Mouse (Mus musculus) liver, embryonic 14.5 days (tissue): Measurements from ENCODE around the gene Rcc1l. TPM values are rescaled to one million over a fixed set of nuclear protein-coding genes. Genes with fewer than 3 reads are reported as not detected.

Experiments
- ATAC-seq: fragments of 200-750 bp; cut with Nextera tagmentation; 2 replicates; pipeline ENCODE4 v1.8.0; 2017; ENCODE audit warnings: moderate number of reproducible peaks, mild to moderate bottlenecking, moderate library complexity; ENCODE audit not compliant: insufficient read depth
- DNase-seq, 3 experiments: peaks; one replicate each; pipeline ENCODE4 v3.0.0-alpha.2; 2012 to 2013; ENCODE audit warnings: low read depth in 3 of 3, low spot score in 3 of 3
- H3K27ac ChIP-seq: fragments of 300-500 bp; sonication (generic); 2 replicates; pipeline ENCODE4 v1.5.1; 2014; ENCODE audit warnings: moderate library complexity, mild to moderate bottlenecking, control low read depth, inconsistent platforms
- H3K27me3 ChIP-seq: fragments of 300-500 bp; sonication (generic); 2 replicates; pipeline ENCODE4 v1.6.1; 2014; ENCODE audit warnings: mild to moderate bottlenecking, low read length, moderate library complexity; ENCODE audit not compliant: control insufficient read depth, insufficient read depth
- H3K36me3 ChIP-seq: fragments of 300-500 bp; sonication (generic); replicated peaks from 2 replicates; pipeline ENCODE4 v1.6.1; 2014; ENCODE audit warnings: low read depth; ENCODE audit not compliant: control insufficient read depth, insufficient read depth
- H3K4me1 ChIP-seq, 2 experiments: fragments of 200-500 bp in 1 of 2; fragments of 300-500 bp in 1 of 2; sonication (generic) in 1 of 2; replicated peaks; 2 replicates each; pipeline ENCODE4 v1.6.1; 2012 to 2014; ENCODE audit warnings: antibody characterized with exemption in 1 of 2, inconsistent platforms in 1 of 2, low read length in 1 of 2; ENCODE audit not compliant: control insufficient read depth in 2 of 2, insufficient read depth in 2 of 2
- H3K4me2 ChIP-seq: fragments of 300-500 bp; sonication (generic); 2 replicates; pipeline ENCODE4 v1.6.1; 2014; ENCODE audit warnings: low read depth, mild to moderate bottlenecking, control low read depth, moderate library complexity
- H3K4me3 ChIP-seq, 2 experiments: fragments of 200-500 bp in 1 of 2; fragments of 300-500 bp in 1 of 2; sonication (generic) in 1 of 2; 2 replicates each; pipeline ENCODE4 v1.5.1; 2012 to 2014; ENCODE audit warnings: low read depth in 2 of 2, low read length in 2 of 2, mild to moderate bottlenecking in 2 of 2, control low read depth in 1 of 2, inconsistent platforms in 1 of 2, moderate library complexity in 1 of 2; ENCODE audit not compliant: insufficient read depth in 1 of 2
- H3K9ac ChIP-seq: fragments of 300-500 bp; sonication (generic); replicated peaks from 2 replicates; pipeline ENCODE4 v1.6.1; 2014; ENCODE audit warnings: mild to moderate bottlenecking, control low read depth, moderate library complexity
- H3K9me3 ChIP-seq: fragments of 300-500 bp; sonication (generic); 2 replicates; pipeline ENCODE4 v1.6.1; 2016; ENCODE audit warnings: low read length, mixed read lengths; ENCODE audit not compliant: control insufficient read depth
- CTCF ChIP-seq: IDR thresholded peaks from 2 replicates; pipeline ENCODE4 v1.5.1; 2016; ENCODE audit warnings: antibody characterized with exemption, low read depth, control low read depth
- EP300 ChIP-seq: IDR thresholded peaks from 2 replicates; pipeline ENCODE4 v1.6.1; 2016; ENCODE audit warnings: antibody characterized with exemption, low read depth
- WGBS: fragments of 180-500 bp; shearing (Covaris S2); extraction: QIAGEN DNeasy Blood & Tissue Kit; methylation state at CpG from one replicate; pipeline ENCODE4 v1.1.7; 2014; ENCODE audit not compliant: insufficient replicate concordance; 5-methylcytosine and 5-hydroxymethylcytosine counted together
- polyA plus RNA-seq, 2 experiments: library from polyadenylated mRNA; depleted of rRNA in 1 of 2; stranded (reverse) in 1 of 2; unstranded in 1 of 2; fragments of >200 nt; fragmentation: Nextera tagmentation in 1 of 2; extraction: Ambion mirVana in 1 of 2; gene quantifications; 2 replicates each; pipeline versions ENCODE4 v1.2.1 to v1.2.3; 2012 to 2014

Rcc1l gene
- polyA plus RNA-seq (2012; rRNA removed) (6.5 and 8.4 TPM in 2 replicates), polyA plus RNA-seq (2014; fragmentation: Nextera tagmentation; extraction: Ambion mirVana) (11.1 and 11.2 TPM in 2 replicates)

DNA sequence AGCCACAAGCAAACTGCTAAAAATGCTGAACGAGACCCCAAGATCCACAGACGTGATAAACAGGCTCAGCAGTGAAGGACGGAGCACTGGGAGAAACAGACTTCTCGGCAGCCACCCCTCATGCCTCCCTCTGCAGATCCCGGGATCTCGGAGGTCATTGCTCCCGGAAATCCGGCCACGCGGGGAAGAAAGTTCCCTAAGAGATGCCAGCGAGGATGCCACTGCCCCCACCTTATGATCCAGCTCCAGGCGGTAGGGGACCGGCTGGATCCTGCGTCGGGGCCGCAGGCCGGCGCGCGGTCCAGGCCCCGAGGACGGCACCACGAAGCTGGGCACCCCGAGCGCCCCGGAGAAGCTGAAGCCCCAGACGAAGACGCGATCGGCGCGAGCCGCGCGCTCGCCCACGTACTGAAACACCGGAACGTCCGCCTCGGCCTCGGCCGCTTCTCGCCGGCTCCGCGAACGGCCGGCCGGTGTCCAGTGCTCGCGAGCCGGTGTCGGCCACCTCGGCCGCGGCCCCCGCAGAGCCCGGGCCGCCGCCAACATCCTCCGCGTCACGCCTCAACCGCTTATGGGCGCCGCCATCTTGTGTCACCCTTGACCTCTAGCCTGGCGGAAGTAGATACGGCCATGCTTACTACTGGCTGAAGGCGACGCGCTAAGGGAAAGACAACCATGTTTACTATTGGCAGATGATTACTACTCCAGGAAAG lies at the start of gene Rcc1l:
Gene Rcc1l, minus strand, starts transcription at position 606 of the 713 bp plus-strand sequence.
- H3K36me3 ChIP-seq, result no peaks in the 10 kb centered on the region
- peaks cover 5 to 12% of the 10 kb centered on the region in 2 experiments for H3K4me1 ChIP-seq
- DNase-seq (peak; percentile 80 to 82 (median 81)), ATAC-seq (peak; percentile 82)
- H3K4me2 ChIP-seq, result peak within 1 kb of the TSS; percentile 71
- TF ChIP-seq EP300 (no peak), CTCF (no peak)
- H3K27me3 ChIP-seq, result no peaks in the 10 kb centered on the region
- peak within 1 kb of the TSS; percentile 57 for H3K9ac ChIP-seq
- peak within 1 kb of the TSS; percentile 79 to 92 for H3K4me3 ChIP-seq
- H3K9me3 ChIP-seq, result no peaks in the 10 kb centered on the region
- WGBS, result under 1% methylated on average over 65 of the region's 72 CpGs
- no peak within 1 kb of the TSS; the same call in none of the 2 replicates for H3K27ac ChIP-seq

DNA sequence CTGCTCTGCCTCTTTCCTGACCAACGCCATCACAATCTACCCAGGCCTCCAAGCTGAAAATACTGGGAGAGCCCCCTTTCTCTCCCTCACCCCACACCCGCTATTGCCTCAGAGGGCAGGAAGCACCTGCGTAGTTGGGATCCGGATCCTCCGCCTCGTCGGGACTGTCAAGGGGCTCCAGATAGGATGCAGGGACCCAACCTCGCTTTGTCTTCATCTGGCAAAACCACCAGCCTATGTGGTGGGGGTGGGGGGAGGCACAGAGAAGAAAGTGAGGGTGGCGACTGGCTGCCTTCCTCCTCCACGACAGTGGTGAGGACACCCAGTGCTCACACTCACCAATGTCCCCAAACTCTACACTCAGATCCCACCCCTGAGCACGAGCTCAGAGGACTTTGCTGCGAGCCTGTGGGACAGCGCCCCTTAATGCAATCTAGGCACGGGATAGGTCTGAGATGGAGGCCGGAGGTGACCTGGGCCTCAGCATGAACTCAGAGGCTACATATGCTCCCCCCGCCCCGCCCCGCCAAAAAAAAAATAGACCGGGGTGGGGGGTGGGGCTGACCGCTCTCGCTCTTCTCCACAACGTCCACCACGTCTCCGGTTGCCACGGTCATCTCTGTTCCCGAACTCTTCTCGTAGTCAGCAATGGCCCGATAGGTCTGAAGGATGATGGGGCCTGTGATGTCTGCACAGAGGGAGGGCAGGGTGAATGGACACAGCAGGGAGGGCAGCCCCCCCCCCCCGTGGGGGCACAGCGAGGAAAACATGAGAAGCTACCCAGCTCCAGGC lies 48.7 kb upstream of the Rcc1l start:
- ATAC-seq (no peak), DNase-seq (no peak)
- H3K9ac ChIP-seq, result no peak overlapping the region
- H3K4me3 ChIP-seq, result no peak overlapping the region
- peaks cover 3% of the 10 kb centered on the region for H3K27me3 ChIP-seq
- no peak overlapping the region for H3K27ac ChIP-seq
- no peaks in the 10 kb centered on the region for H3K4me1 ChIP-seq
- H3K36me3 ChIP-seq, result no peaks in the 10 kb centered on the region
- no peaks in the 10 kb centered on the region for H3K9me3 ChIP-seq
- 52% methylated on average over 30 of the region's 30 CpGs for WGBS
- no peak overlapping the region for H3K4me2 ChIP-seq
- no peak for TF ChIP-seq CTCF

GRCm38 (mm10) chr5:134221708-134222150 lies 45.2 kb upstream of the Rcc1l start:
- DNase-seq (no peak), ATAC-seq (no peak)
- H3K27ac ChIP-seq, result no peak overlapping the region
- peak overlapping the region in 1 of 2 experiments; percentile 23; a peak in 1 of 4 replicates for H3K4me3 ChIP-seq
- peaks cover 3% of the 10 kb centered on the region for H3K27me3 ChIP-seq
- no peaks in the 10 kb centered on the region for H3K9me3 ChIP-seq
- no peak overlapping the region for H3K9ac ChIP-seq
- 3% methylated on average over 36 of the region's 36 CpGs for WGBS
- TF ChIP-seq CTCF, result no peak
- H3K36me3 ChIP-seq, result no peaks in the 10 kb centered on the region
- no peaks in the 10 kb centered on the region for H3K4me1 ChIP-seq
- peak overlapping the region; percentile 54 for H3K4me2 ChIP-seq

- TF ChIP-seq EP300 (no peak), CTCF (no peak)
- peak overlapping the region; percentile 54 for H3K4me2 ChIP-seq
- 33% methylated on average over 4 of the region's 4 CpGs for WGBS
- no peak overlapping the region for H3K9ac ChIP-seq
- H3K36me3 ChIP-seq, result no peaks in the 10 kb centered on the region
- H3K27me3 ChIP-seq, result peaks cover 3% of the 10 kb centered on the region
- no peak overlapping the region for H3K4me3 ChIP-seq
- DNase-seq (no peak), ATAC-seq (no peak)
- H3K9me3 ChIP-seq, result no peaks in the 10 kb centered on the region
- no peak overlapping the region for H3K27ac ChIP-seq
- no peaks in the 10 kb centered on the region for H3K4me1 ChIP-seq
Observed at GRCm38 (mm10) chr5:134221278-134221677, 44.7 kb upstream of the Rcc1l start.

- Histone ChIP-seq H3K9me3 (no peaks in the 10 kb centered on the region), H3K36me3 (no peaks in the 10 kb centered on the region), H3K27me3 (peaks cover 3% of the 10 kb centered on the region), H3K4me3 (no peak overlapping the region), H3K4me2 (no peak overlapping the region), H3K9ac (no peak overlapping the region), H3K27ac (no peak overlapping the region), H3K4me1 (no peaks in the 10 kb centered on the region; a peak in 1 of 4 replicates)
- TF ChIP-seq EP300, result no peak
- TF ChIP-seq CTCF, result no peak
- WGBS, result 75% methylated on average over 7 of the region's 7 CpGs
- no peak for DNase-seq
- no peak for ATAC-seq
Observed at GRCm38 (mm10) chr5:134217900-134218299, 41.3 kb upstream of the Rcc1l start.
